Mouse (Mus musculus) heart, adult 2 months (tissue): ENCODE measurements around the gene Pus10. TPM values are rescaled to one million over a fixed set of nuclear protein-coding genes. Genes with fewer than 3 reads are reported as not detected.

Experiments used
- DNase-seq, 2 experiments: peaks; one replicate each; pipeline ENCODE4 v3.0.0; 2021
- H3K27ac ChIP-seq: fragments of 200-600 bp; 2 replicates; pipeline ENCODE4 v1.8.1; 2022
- H3K27me3 ChIP-seq: fragments of 200-500 bp; 2 replicates; pipeline ENCODE4 v1.6.1; 2012; ENCODE audit warnings: mild to moderate bottlenecking, low read length, inconsistent platforms, mixed read lengths; ENCODE audit not compliant: control insufficient read depth, insufficient read depth
- H3K36me3 ChIP-seq: fragments of 200-500 bp; 2 replicates; pipeline ENCODE4 v1.6.1; 2012; ENCODE audit warnings: low read length, inconsistent platforms; ENCODE audit not compliant: control insufficient read depth, insufficient read depth
- H3K4me1 ChIP-seq: fragments of 200-500 bp; 2 replicates; pipeline ENCODE4 v1.6.1; 2011; ENCODE audit warnings: low read length; ENCODE audit not compliant: control insufficient read depth, insufficient read depth
- H3K4me3 ChIP-seq: fragments of 200-600 bp; 2 replicates; pipeline ENCODE4 v1.8.1; 2022
- H3K79me2 ChIP-seq: fragments of 200-500 bp; replicated peaks from 2 replicates; pipeline ENCODE4 v1.6.1; 2012; ENCODE audit warnings: mild to moderate bottlenecking, inconsistent platforms, low read length, moderate library complexity, mixed read lengths; ENCODE audit not compliant: control insufficient read depth, insufficient read depth
- H3K9ac ChIP-seq: fragments of 200-500 bp; 2 replicates; pipeline ENCODE4 v1.6.1; 2012; ENCODE audit warnings: low read depth, mild to moderate bottlenecking, control low read depth, inconsistent platforms, low read length, mixed read lengths
- CTCF ChIP-seq: fragments of 200-600 bp; IDR thresholded peaks from 2 replicates; pipeline ENCODE4 v1.8.1; 2022; ENCODE audit warnings: antibody characterized with exemption, mild to moderate bottlenecking, moderate library complexity
- EP300 ChIP-seq: fragments of 200-500 bp; IDR thresholded peaks from 2 replicates; pipeline ENCODE4 v1.6.1; 2011; ENCODE audit warnings: low read depth, low read length, control low read depth; ENCODE audit not compliant: insufficient read depth
- POLR2A ChIP-seq: fragments of 200-500 bp; IDR thresholded peaks from 2 replicates; pipeline ENCODE4 v1.6.1; 2011; ENCODE audit warnings: mild to moderate bottlenecking, low read depth, low read length, control low read depth; ENCODE audit not compliant: insufficient read depth
- WGBS: fragments of 180-500 bp; shearing (Covaris S2); methylation state at CpG from one replicate; pipeline ENCODE4 v1.1.7; 2018; 5-methylcytosine and 5-hydroxymethylcytosine counted together
- intact Hi-C: fragments of 180-260 bp; cut with DNase I; formaldehyde crosslinking; loops from one replicate; pipeline ENCODE4 v1.15.1; 2025
- polyA plus RNA-seq: library from polyadenylated mRNA; depleted of rRNA; stranded (reverse); fragments of >200 nt; gene quantifications from 2 replicates; pipeline ENCODE4 v1.2.3, GENCODE M21; 2012
- total RNA-seq, 2 experiments: library from RNA; stranded (reverse); gene quantifications; 2 replicates each; pipeline ENCODE4 v1.2.3; 2021

Gene Pus10
- total and polyA plus RNA-seq, 3 experiments: 3.3 to 11.0 (median 8.8) TPM

GRCm38 (mm10) chr11:23634573-23634972, 30.9 kb upstream of the Pus10 start:
- TF ChIP-seq CTCF: no peak
- TF ChIP-seq EP300: no peak
- no peak for TF ChIP-seq POLR2A
- intact Hi-C loops: loop anchor here (10.0 kb wide), 1 partner anchor 140 kb away; the partner anchor contains the start of gene Ahsa2
- Histone ChIP-seq H3K4me1 (peaks cover 2% of the 10 kb centered on the region), H3K9ac (no peak overlapping the region), H3K36me3 (no peaks in the 10 kb centered on the region), H3K4me3 (no peak overlapping the region), H3K79me2 (no peaks in the 10 kb centered on the region), H3K27me3 (no peaks in the 10 kb centered on the region), H3K27ac (no peak overlapping the region)
- no peak for DNase-seq
- 52% methylated on average over 8 of the region's 8 CpGs for WGBS

- intact Hi-C loops: no loop called here
- DNase-seq: no peak
- Histone ChIP-seq H3K4me1 (no peaks in the 10 kb centered on the region), H3K27ac (no peak overlapping the region), H3K9ac (no peak overlapping the region), H3K79me2 (no peaks in the 10 kb centered on the region), H3K4me3 (no peak overlapping the region), H3K36me3 (no peaks in the 10 kb centered on the region; the same call in 1 of the 2 replicates), H3K27me3 (no peaks in the 10 kb centered on the region)
- TF ChIP-seq CTCF: no peak
- TF ChIP-seq EP300: no peak
- no peak for TF ChIP-seq POLR2A
Measured at GRCm38 (mm10) chr11:23647431-23647830, 18.0 kb upstream of the Pus10 start.

GRCm38 (mm10) chr11:23647835-23648234, 17.6 kb upstream of the Pus10 start:
- Histone ChIP-seq H3K27ac (no peak overlapping the region), H3K27me3 (no peaks in the 10 kb centered on the region), H3K4me1 (no peaks in the 10 kb centered on the region), H3K79me2 (no peaks in the 10 kb centered on the region), H3K36me3 (no peaks in the 10 kb centered on the region; the same call in 1 of the 2 replicates), H3K4me3 (no peak overlapping the region), H3K9ac (no peak overlapping the region)
- DNase-seq: no peak
- intact Hi-C loops: no loop called here
- TF ChIP-seq POLR2A: no peak
- 95% methylated on average over 3 of the region's 3 CpGs for WGBS

- TF ChIP-seq CTCF: no peak
- TF ChIP-seq POLR2A: no peak
- no peak for TF ChIP-seq EP300
- no peak overlapping the region for H3K9ac ChIP-seq
- no peak overlapping the region for H3K4me3 ChIP-seq
- no peak overlapping the region for H3K27ac ChIP-seq
- intact Hi-C loops: no loop called here
- DNase-seq: no peak
- H3K27me3 ChIP-seq: no peaks in the 10 kb centered on the region
- H3K36me3 ChIP-seq: peaks cover 5% of the 10 kb centered on the region
- 77% methylated on average over 3 of the region's 3 CpGs for WGBS
- no peaks in the 10 kb centered on the region; the same call in none of the 2 replicates for H3K4me1 ChIP-seq
- H3K79me2 ChIP-seq: peaks cover 2% of the 10 kb centered on the region
Measured at GRCm38 (mm10) chr11:23653666-23654065, 11.8 kb upstream of the Pus10 start.

- peaks cover 6% of the 10 kb centered on the region for H3K79me2 ChIP-seq
- H3K4me1 ChIP-seq: peaks cover 2% of the 10 kb centered on the region
- no peak overlapping the region for H3K9ac ChIP-seq
- no peaks in the 10 kb centered on the region for H3K27me3 ChIP-seq
- no peak for DNase-seq
- H3K4me3 ChIP-seq: no peak overlapping the region
- intact Hi-C loops: no loop called here
- peaks cover 5% of the 10 kb centered on the region; the same call in 1 of the 2 replicates for H3K36me3 ChIP-seq
- TF ChIP-seq POLR2A: no peak
- TF ChIP-seq EP300: no peak
- TF ChIP-seq CTCF: no peak
- H3K27ac ChIP-seq: no peak overlapping the region
- 47% methylated on average over 2 of the region's 2 CpGs for WGBS
Measured at GRCm38 (mm10) chr11:23657791-23658190, 7.7 kb upstream of the Pus10 start.

- intact Hi-C loops: loop anchor here (2.0 to 10.0 kb wide), 2 partner anchors 107 to 169 kb away; partner anchors contain the start of genes Ahsa2 and Rel
- DNase-seq: no peak
- peaks cover 2% of the 10 kb centered on the region for H3K4me1 ChIP-seq
- TF ChIP-seq CTCF (no peak), POLR2A (no peak), EP300 (no peak)
- no peak overlapping the region for H3K4me3 ChIP-seq
- peaks cover 5% of the 10 kb centered on the region for H3K79me2 ChIP-seq
- H3K36me3 ChIP-seq: peaks cover 2% of the 10 kb centered on the region; the same call in 1 of the 2 replicates
- H3K27me3 ChIP-seq: no peaks in the 10 kb centered on the region
- H3K27ac ChIP-seq: no peak overlapping the region
- no peak overlapping the region for H3K9ac ChIP-seq
Measured at GRCm38 (mm10) chr11:23664232-23664631, 1.2 kb upstream of the Pus10 start.
